Mouse (Mus musculus): Measurements from ENCODE around the gene Wdfy3.
"Not testable (repeated sequence)": the region's sequence is repeated elsewhere in the genome, so short reads cannot be mapped to it uniquely, and the experiment has no call there.

Wdfy3 gene

DNA sequence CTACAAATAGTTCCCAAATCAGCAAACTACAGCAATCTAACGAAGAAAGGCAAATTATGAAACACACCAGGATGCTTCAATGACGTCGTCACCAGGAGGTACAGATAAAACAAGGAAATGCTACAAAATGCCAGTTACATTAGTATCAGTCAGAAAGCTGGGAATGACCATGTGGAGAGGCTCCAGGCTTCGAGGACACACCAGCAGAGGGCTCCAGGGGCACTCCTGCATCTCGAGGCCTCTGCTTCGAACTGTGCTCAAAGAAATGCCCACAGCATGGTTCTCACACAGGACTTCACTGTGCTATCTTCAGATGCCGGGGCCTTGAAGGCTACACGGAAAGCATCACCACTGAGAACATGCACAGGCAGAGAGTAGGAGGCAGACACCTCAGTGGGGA lies 68.7 kb downstream of the Wdfy3 start:
- no peak for DNase-seq (ENCODE audit: low spot score)

DNA sequence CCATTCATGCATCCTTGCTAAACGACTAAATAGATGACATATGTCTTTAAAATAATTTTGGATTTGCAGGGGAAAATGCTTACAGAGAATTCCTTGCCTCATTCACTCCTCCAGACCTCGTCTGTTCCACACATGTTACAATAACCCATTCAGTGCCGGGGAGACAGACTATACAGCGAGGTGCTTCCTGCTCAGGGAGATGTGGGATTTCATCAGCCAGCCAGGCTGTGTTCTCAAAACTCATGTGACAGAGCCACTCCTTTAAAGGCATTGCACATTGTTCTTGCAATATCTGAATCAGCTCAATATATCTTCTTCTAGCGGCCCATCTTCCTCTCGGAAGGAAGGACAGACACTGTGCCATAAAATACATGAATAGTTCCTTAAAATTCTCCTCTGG lies 70.8 kb downstream of the Wdfy3 start:
- peak; percentile 9 for DNase-seq (ENCODE audit: low spot score)

- no peak for DNase-seq (ENCODE audit: low spot score)
Measured at GRCm38 (mm10) chr5:101996036-101996735, 73.5 kb downstream of the Wdfy3 start.

GRCm38 (mm10) chr5:101995451-101995995 lies 74.2 kb downstream of the Wdfy3 start:
- no peak for DNase-seq (ENCODE audit: low spot score)

GRCm38 (mm10) chr5:101993996-101994395 lies 75.7 kb downstream of the Wdfy3 start:
- no peak for DNase-seq (ENCODE audit: low spot score)

DNA sequence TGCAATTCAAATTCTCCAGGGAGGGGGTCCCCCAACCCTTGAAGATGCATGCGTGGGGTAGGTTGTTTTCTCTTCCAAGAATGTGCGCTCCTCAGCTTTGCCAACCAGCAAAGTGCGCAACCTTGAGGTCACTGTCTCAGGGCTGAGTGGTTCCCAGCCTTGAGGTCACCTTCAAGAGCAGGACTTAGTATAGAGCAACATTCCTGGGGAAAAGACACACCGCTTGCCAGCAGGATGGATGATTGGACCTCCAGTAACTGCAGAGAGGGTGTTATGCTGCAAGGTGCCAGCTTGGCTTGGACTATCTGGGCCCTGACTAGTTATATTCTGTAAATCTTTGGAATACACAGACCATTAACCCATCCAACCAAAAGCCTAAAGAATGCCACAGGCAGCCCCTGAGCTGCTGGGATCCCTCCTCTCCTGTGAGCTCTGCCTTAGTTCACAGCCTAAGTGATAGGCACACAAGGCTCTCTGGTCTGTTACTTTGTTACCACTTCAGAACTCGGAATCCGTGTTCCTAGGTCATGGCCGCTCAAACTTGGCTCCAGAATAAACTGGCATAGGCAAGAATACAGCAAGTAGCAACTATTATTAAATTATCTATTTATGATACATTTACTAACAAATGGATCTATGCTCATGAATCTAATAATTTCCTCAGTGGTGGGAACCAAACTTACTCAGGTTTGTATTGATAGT lies 76.6 kb downstream of the Wdfy3 start:
- DNase-seq (ENCODE audit: low spot score) = no peak

GRCm38 (mm10) chr5:101990298-101990845 lies 79.3 kb downstream of the Wdfy3 start:
- DNase-seq (ENCODE audit: low spot score) = no peak

- no peak for DNase-seq (ENCODE audit: low spot score)
Measured at GRCm38 (mm10) chr5:101988476-101988875, 81.2 kb downstream of the Wdfy3 start.

- DNase-seq (ENCODE audit: low spot score) = no peak
Measured at GRCm38 (mm10) chr5:101986694-101987093, 83.0 kb downstream of the Wdfy3 start.

- no peak for DNase-seq (ENCODE audit: low spot score)
Measured at GRCm38 (mm10) chr5:101982239-101982638, 87.5 kb downstream of the Wdfy3 start.

- DNase-seq (ENCODE audit: low spot score) = no peak
Measured at GRCm38 (mm10) chr5:101979594-101979993, 90.1 kb downstream of the Wdfy3 start.

- not testable (repeated sequence) for DNase-seq (ENCODE audit: low spot score)
Measured at GRCm38 (mm10) chr5:101972594-101972993, 97.1 kb downstream of the Wdfy3 start.

DNA sequence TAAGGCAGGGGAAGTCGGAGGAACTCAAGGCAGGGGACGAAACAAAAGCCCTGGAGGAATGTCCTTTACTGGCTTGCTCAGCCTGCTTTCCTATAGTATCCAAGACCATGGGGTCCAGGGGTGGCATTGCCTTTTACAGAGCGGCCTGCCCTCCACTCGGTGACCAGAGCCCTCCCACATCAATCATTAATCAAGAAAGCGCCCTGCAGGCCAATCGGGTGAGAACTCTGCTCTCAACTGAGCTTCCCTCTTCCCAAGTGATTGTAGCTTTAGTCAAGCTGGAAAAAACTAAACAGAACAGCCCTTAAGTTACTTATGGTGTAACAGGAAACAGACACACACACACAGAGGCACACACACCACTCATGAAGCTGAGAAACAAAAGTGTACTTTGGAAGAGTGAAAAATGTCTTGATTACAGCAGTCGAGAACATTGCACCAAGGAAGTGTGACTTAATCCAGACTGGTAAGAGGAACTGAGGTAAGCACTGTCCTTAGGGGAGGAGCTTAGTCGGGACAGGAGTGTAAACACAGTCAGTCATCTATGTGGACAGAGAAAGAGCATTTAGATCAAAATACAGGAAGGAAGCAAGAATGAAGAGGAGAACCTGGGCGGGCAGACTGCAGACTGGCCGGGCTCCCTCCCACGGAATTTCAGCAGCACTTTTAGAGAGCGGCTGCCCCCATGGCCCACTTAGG lies 101.4 kb downstream of the Wdfy3 start:
- no peak for DNase-seq (ENCODE audit: low spot score)

DNA sequence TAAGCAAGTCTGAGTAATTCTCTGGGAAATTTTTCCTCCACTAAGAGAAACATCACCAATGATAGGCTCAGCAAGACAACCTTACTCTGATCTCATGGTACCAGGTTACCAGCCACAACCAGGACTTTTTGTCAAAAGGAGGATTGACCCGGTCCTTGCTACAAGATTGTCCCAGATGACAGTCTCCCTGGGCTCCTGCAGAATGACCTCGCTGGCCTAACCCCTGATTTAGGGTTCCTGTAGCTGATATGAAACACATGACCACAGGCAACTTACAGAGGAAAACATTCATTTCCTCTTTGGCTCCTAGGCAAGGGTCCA lies 101.9 kb downstream of the Wdfy3 start:
- no peak for DNase-seq (ENCODE audit: low spot score)

- DNase-seq (ENCODE audit: low spot score) = no peak
Measured at GRCm38 (mm10) chr5:101962824-101963223, 106.9 kb downstream of the Wdfy3 start.

DNA sequence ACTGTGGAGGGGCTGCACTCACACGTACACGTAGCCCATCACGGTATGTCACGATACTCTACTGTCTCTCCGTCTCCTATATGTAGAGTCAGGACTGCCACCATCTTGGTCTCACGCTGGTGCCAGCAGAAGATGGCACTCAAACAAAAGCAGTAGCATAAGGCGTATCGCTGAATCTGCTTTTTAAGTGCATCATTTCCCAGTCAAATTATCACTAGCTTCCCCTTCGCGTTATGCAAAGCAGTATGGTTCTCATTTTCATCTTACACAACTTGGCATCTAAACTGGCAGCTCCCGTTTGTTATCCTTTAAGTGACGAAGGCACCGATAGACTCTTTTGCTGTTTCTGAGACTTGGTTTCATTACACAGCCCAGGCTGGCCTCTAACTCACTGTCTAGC lies 110.4 kb downstream of the Wdfy3 start:
- no peak for DNase-seq (ENCODE audit: low spot score)

DNA sequence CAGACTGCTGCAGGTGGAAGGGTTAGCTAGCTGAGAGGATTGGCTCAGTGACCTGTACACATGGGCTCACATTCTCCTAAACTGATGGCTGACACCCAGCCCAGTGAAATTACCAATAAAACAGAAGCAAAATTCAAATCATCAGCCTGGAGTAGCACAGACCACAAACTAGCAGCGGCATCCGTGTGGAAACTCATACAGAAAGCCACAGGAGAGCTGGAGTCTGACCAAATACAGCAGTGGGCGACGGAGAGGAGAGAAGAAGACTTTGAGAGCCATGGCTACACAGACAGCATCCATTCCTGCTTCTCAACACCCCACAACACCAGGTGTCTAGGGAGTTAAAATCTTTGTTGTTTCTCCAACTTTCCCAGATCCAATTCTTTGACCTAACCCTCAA lies 110.8 kb downstream of the Wdfy3 start:
- no peak for DNase-seq (ENCODE audit: low spot score)

DNA sequence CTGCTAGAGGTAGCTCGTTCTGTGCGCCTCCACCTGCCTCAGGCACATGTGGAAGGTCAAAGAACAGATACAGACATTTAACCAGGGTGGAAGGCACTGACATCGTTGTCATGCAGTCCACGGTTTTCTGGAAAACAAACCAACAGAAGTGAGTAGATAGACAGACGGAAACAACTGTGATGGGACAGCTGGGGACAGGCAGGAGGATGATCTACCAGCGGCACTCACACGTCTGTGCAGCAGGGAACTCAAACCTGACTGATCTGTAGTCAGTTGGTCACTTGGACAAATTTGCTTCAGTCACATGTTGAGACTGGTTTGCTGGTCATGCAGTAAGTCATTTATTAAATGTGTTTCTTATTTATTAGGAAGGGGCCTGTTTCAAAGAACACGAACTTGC lies 112.3 kb downstream of the Wdfy3 start:
- no peak for DNase-seq (ENCODE audit: low spot score)

DNA sequence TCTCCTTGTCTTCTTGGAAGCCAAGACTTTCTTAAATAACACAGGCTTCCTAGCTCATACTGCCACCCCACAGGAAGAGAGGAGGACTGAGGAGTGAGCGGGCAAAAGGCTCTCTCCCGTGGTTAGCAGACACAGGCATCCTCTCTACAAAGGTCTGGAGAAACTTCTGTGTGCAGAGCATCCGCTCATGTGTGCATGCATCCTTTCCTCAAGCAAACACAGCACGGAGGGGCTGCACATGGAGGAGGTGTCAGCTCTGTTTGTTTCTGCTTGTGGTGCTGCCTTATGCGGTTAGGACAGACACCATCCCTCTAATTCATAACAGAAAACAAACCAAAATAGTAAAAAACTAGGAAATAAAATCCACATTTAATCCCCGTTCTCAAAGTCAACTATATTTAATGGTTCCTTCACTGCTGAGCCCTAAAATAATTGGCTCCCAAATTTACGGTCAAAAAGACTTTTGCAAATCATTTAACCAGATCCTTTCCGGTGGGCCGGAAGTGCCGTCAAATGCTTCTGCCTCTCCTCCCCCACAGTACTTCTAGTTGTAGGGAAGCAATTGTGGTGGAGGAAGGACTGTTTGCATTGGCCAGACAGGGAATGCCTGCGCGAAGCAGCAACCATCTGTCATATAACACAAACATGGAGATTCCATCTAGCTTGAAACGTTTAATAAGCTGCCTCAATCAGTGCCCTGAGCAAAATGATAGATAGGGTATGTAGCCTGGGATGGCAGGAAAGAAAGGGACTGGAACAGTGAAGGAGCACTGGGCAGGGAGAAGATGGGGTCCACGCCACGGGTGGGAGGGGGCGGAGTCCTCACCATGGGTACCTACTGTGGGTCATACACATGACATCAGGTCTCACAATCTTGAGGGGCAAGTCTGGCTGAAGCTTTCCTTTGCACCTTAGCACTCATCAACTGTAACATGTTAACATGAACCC lies 115.1 kb downstream of the Wdfy3 start:
- DNase-seq (ENCODE audit: low spot score) = no peak

- DNase-seq (ENCODE audit: low spot score) = no peak
Measured at GRCm38 (mm10) chr5:101951918-101952317, 117.8 kb downstream of the Wdfy3 start.

- DNase-seq (ENCODE audit: low spot score) = no peak
Measured at GRCm38 (mm10) chr5:101949323-101949722, 120.4 kb downstream of the Wdfy3 start.

DNA sequence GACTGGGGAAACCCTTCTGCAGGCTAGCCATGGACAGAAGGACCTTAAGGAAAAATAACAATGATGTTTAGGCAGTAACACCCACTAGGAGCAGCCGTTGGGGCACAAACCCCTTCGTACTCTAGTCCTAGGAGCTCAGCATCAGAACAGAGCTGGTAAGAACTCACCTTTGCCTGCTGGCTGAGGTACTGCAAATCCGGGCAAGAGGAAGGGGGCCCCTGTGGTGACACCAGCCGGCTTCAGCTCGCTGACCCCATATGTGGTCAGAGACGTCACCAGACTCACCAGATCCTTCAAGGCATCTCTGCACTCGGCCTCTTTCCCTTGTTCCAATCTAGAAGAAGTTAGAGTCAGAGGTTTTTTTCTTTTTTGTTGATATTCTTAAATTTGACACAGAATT lies 121.1 kb downstream of the Wdfy3 start:
- DNase-seq (ENCODE audit: low spot score) = no peak

Measured in adipocyte (in vitro differentiated cells).